Mouse (Mus musculus) erythroblast, embryonic 14.5 days (primary cell): Measurements from ENCODE around the gene Reep1.

Source experiments
- GATA1 ChIP-seq: IDR thresholded peaks from 2 replicates; pipeline ENCODE4 v1.6.1; 2012; ENCODE audit warnings: low read length, inconsistent platforms, mixed read lengths
- TAL1 ChIP-seq: IDR thresholded peaks from 3 replicates; pipeline ENCODE4 v1.6.1; 2012; ENCODE audit warnings: low read length, inconsistent platforms, mixed read lengths

GRCm38 (mm10) chr6:71769901-71770690 lies 62.7 kb downstream of the Reep1 start:
- no peak for TF ChIP-seq GATA1
- no peak for TF ChIP-seq TAL1
